Mouse (Mus musculus): ENCODE results near the gene Dexi.

GRCm38 (mm10) chr16:10498096-10498602 is 44.7 kb downstream of the Dexi start:
- TF ChIP-seq CTCF (IDR thresholded peaks at IDR 0.05 in 2 of 3, conservative IDR thresholded peaks at IDR 0.05 in 1 of 3; ENCODE audit: control insufficient read depth in 1 of 3, insufficient read depth in 1 of 3, low read depth in 2 of 3, low read length in 3 of 3, poor library complexity in 1 of 3, severe bottlenecking in 1 of 3) (no peak), BHLHE40 (IDR thresholded peaks at IDR 0.05; ENCODE audit: borderline replicate concordance, low read depth, low read length) (no peak), ZNF384 (IDR thresholded peaks at IDR 0.05; ENCODE audit: low read depth, low read length) (no peak), KAT2A (conservative IDR thresholded peaks at IDR 0.05; ENCODE audit: low read depth, low read length) (no peak), POLR2A (IDR thresholded peaks at IDR 0.05; ENCODE audit: control insufficient read depth in 1 of 2, insufficient read depth in 1 of 2, low read depth in 1 of 2, low read length in 2 of 2, poor library complexity in 1 of 2) (no peak), TCF12 (IDR thresholded peaks at IDR 0.05; ENCODE audit: low read depth, low read length) (no peak)
